Mouse (Mus musculus) forebrain, embryonic 14.5 days (tissue): ENCODE results near the gene Sod2. TPM values are rescaled to one million over a fixed set of nuclear protein-coding genes. Genes with fewer than 3 reads are reported as not detected.
"Not testable (repeated sequence)": the region's sequence is repeated elsewhere in the genome, so short reads cannot be mapped to it uniquely, and the experiment has no call there.

Source experiments
- ATAC-seq: fragments of 200-750 bp; cut with Nextera tagmentation; 2 replicates; pipeline ENCODE4 v1.8.0; 2017; ENCODE audit warnings: mild to moderate bottlenecking, moderate library complexity
- DNase-seq: peaks from one replicate; pipeline ENCODE4 v3.0.0-alpha.2; 2015; ENCODE audit warnings: low spot score
- H3K27ac ChIP-seq: fragments of 300-500 bp; sonication (generic); 2 replicates; pipeline ENCODE4 v1.5.1; 2014; ENCODE audit warnings: low read depth, mild to moderate bottlenecking, control low read depth, low read length, moderate library complexity
- H3K27me3 ChIP-seq: fragments of 300-500 bp; sonication (generic); replicated peaks from 2 replicates; pipeline ENCODE4 v1.6.1; 2014; ENCODE audit warnings: low read length, control low read depth, mixed read lengths; ENCODE audit not compliant: control insufficient read depth, insufficient read depth
- H3K36me3 ChIP-seq: fragments of 300-500 bp; sonication (generic); 2 replicates; pipeline ENCODE4 v1.6.1; 2014; ENCODE audit warnings: low read length, control low read depth; ENCODE audit not compliant: control insufficient read depth, insufficient read depth
- H3K4me1 ChIP-seq: fragments of 300-500 bp; sonication (generic); 2 replicates; pipeline ENCODE4 v1.6.1; 2014; ENCODE audit warnings: antibody characterized with exemption, low read length, control low read depth; ENCODE audit not compliant: control insufficient read depth, insufficient read depth
- H3K4me2 ChIP-seq: fragments of 300-500 bp; sonication (generic); 2 replicates; pipeline ENCODE4 v1.6.1; 2014; ENCODE audit warnings: mild to moderate bottlenecking, control low read depth, low read length
- H3K4me3 ChIP-seq: fragments of 300-500 bp; sonication (generic); 2 replicates; pipeline ENCODE4 v1.5.1; 2014; ENCODE audit warnings: low read depth, low read length, control low read depth
- H3K9ac ChIP-seq: fragments of 300-500 bp; sonication (generic); 2 replicates; pipeline ENCODE4 v1.6.1; 2014; ENCODE audit warnings: mild to moderate bottlenecking, low read length, control low read depth, moderate library complexity
- H3K9me3 ChIP-seq: fragments of 300-500 bp; sonication (generic); replicated peaks from 2 replicates; pipeline ENCODE4 v1.6.1; 2016; ENCODE audit warnings: low read length, control low read depth, mixed read lengths; ENCODE audit not compliant: control insufficient read depth
- WGBS: fragments of 180-500 bp; shearing (Covaris S2); extraction: QIAGEN DNeasy Blood & Tissue Kit; methylation state at CpG from one replicate; pipeline ENCODE4 v1.1.7; 2014; 5-methylcytosine and 5-hydroxymethylcytosine counted together
- polyA plus RNA-seq: library from polyadenylated mRNA; unstranded; fragments of >200 nt; fragmentation: Nextera tagmentation; extraction: Ambion mirVana; gene quantifications from 2 replicates; pipeline ENCODE4 v1.2.1, GENCODE M21; 2014

Gene Sod2
- polyA plus RNA-seq, 1 experiment from 2014 or later = 155 TPM

GRCm38 (mm10) chr17:13002243-13002642 is 4.4 kb upstream of the Sod2 start:
- 92% methylated on average over 5 of the region's 5 CpGs for WGBS
- not testable (repeated sequence) for H3K9me3 ChIP-seq, H3K4me1 ChIP-seq, H3K27me3 ChIP-seq, ATAC-seq, DNase-seq, H3K4me3 ChIP-seq, H3K9ac ChIP-seq, H3K27ac ChIP-seq, H3K4me2 ChIP-seq, H3K36me3 ChIP-seq

- DNase-seq, ATAC-seq, H3K4me1 ChIP-seq, H3K4me2 ChIP-seq, H3K27me3 ChIP-seq, H3K9ac ChIP-seq, H3K4me3 ChIP-seq, H3K36me3 ChIP-seq, H3K27ac ChIP-seq, H3K9me3 ChIP-seq: not testable (repeated sequence)
- 80% methylated on average over 2 of the region's 2 CpGs for WGBS
These were observed 2.2 kb upstream of the Sod2 start for GRCm38 (mm10) chr17:13004436-13004835.

GRCm38 (mm10) chr17:13006984-13007383 is 338 bp downstream of the Sod2 start:
- Histone ChIP-seq H3K4me1 (peaks cover 6% of the 10 kb centered on the region), H3K4me2 (peak overlapping the region; percentile 61), H3K4me3 (peak overlapping the region; percentile 83; the same call in 1 of the 2 replicates), H3K27me3 (no peaks in the 10 kb centered on the region), H3K9ac (peak overlapping the region; percentile 79; the same call in 1 of the 2 replicates), H3K27ac (no peak overlapping the region), H3K36me3 (peaks cover 5% of the 10 kb centered on the region), H3K9me3 (no peaks in the 10 kb centered on the region)
- no peak for DNase-seq
- WGBS = 47% methylated on average over 5 of the region's 5 CpGs
- no peak for ATAC-seq

DNA sequence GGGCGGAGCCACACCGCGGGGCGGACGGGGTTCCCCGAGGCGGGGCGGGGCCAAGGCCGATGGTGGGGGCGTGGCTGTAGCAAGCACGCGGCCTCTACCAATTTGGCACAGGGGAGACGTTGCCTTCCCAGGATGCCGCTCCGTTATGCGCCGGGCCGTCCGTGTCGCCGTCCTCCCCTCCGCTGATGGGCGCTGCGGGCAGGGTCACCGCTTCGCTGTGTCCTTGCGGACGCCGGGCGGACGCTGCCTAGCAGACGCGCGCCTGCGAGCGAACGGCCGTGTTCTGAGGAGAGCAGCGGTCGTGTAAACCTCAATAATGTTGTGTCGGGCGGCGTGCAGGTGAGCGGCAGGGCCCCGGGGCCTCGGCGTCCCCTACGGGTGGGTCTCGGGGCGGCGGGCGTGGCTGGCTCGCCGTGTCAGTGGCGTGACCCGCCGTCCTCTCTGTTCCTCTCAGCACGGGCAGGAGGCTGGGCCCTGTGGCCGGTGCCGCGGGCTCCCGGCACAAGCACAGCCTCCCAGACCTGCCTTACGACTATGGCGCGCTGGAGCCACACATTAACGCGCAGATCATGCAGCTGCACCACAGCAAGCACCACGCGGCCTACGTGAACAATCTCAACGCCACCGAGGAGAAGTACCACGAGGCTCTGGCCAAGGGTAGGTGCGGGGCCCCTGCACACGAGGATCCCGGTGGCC is 1.2 kb downstream of the Sod2 start:
- peak overlapping the region; percentile 79 for H3K9ac ChIP-seq
- WGBS = under 1% methylated on average over 69 of the region's 76 CpGs
- peak overlapping the region; percentile 83 for H3K4me3 ChIP-seq
- H3K27me3 ChIP-seq = no peaks in the 10 kb centered on the region
- peak; percentile 98 for ATAC-seq
- H3K4me2 ChIP-seq = peak overlapping the region; percentile 61
- H3K9me3 ChIP-seq = no peaks in the 10 kb centered on the region
- H3K27ac ChIP-seq = peak overlapping the region; percentile 77
- peaks cover 6% of the 10 kb centered on the region for H3K4me1 ChIP-seq
- peak; percentile 97 for DNase-seq
- peaks cover 12% of the 10 kb centered on the region for H3K36me3 ChIP-seq

- H3K4me1 ChIP-seq = peaks cover 6% of the 10 kb centered on the region
These were observed 1.9 kb downstream of the Sod2 start for GRCm38 (mm10) chr17:13008528-13008927.

DNA sequence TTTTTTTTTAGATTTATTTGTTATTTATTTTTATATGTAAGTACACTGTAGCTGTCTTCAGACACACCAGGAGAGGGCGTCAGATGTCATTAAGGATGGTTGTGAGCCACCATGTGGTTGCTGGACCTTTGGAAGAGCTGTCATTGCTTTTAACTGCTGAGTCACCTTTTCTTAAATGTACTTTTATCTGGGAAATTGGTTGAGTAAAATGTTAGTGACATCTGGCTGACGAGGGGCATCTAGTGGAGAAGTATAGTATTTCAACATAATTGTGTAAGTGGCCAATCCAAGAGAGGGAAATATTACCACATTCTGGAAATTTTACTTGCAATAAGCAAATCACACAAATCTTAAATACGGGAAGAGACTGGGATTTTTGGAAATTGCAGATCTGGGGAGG is 3.2 kb downstream of the Sod2 start:
- H3K4me2 ChIP-seq = no peak overlapping the region
- no peaks in the 10 kb centered on the region for H3K27me3 ChIP-seq
- H3K9ac ChIP-seq = no peak overlapping the region
- H3K4me3 ChIP-seq = no peak overlapping the region
- peaks cover 31% of the 10 kb centered on the region for H3K36me3 ChIP-seq
- no peaks in the 10 kb centered on the region for H3K9me3 ChIP-seq
- 34% methylated on average over 3 of the region's 3 CpGs for WGBS
- no peak overlapping the region for H3K27ac ChIP-seq
- H3K4me1 ChIP-seq = peaks cover 6% of the 10 kb centered on the region
- no peak for ATAC-seq
- peak; percentile 88 for DNase-seq

More at GRCm38 (mm10) chr17:13008528-13008927, 1.9 kb downstream of the Sod2 start:
- peaks cover 19% of the 10 kb centered on the region for H3K36me3 ChIP-seq
- H3K27ac ChIP-seq = no peak overlapping the region
- H3K9ac ChIP-seq = peak overlapping the region; percentile 79
- DNase-seq (no peak), ATAC-seq (no peak; the same call in 1 of the 2 replicates)
- H3K4me3 ChIP-seq = peak overlapping the region; percentile 83
- WGBS = under 1% methylated on average over 10 of the region's 10 CpGs
- H3K4me2 ChIP-seq = peak overlapping the region; percentile 61
- no peaks in the 10 kb centered on the region for H3K9me3 ChIP-seq
- H3K27me3 ChIP-seq = no peaks in the 10 kb centered on the region

- no peaks in the 10 kb centered on the region for H3K27me3 ChIP-seq
- 82% methylated on average over 3 of the region's 3 CpGs for WGBS
- ATAC-seq = no peak
- no peak for DNase-seq
- no peak overlapping the region for H3K4me2 ChIP-seq
- H3K4me1 ChIP-seq = peaks cover 6% of the 10 kb centered on the region
- no peak overlapping the region for H3K27ac ChIP-seq
- H3K9ac ChIP-seq = no peak overlapping the region
- H3K36me3 ChIP-seq = peaks cover 47% of the 10 kb centered on the region
- no peak overlapping the region for H3K4me3 ChIP-seq
- no peaks in the 10 kb centered on the region for H3K9me3 ChIP-seq
These were observed 6.7 kb downstream of the Sod2 start for GRCm38 (mm10) chr17:13013316-13013715.

DNA sequence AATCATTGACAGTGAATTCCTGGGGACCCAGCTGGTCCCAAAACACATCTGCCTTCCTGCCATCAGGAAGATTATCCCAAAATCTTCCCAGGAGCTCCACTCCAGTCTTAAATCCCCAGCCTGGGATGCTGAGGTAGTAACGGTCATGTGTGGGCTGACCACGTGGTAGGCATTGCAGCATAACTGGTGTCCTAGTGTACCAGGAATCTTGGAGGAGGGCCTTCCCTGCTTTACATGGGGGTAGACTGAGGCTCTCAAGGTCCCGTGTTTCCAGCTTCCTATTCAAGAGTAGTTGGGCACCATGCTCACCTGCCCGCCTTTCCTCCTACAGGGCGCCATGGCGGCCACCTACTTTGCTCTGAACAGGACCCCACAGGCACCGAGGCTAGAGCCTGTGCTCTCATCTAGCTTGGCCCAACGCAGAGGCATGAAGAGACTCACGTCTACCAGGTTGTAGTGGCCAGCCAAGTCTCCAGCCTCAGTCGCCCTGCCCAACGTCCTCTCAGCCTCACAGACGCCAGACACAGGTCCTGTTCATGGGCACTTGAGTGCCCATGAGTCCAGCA is 30.1 kb downstream of the Sod2 start:
- not testable (repeated sequence) for H3K27ac ChIP-seq, H3K9ac ChIP-seq, H3K9me3 ChIP-seq, ATAC-seq, H3K27me3 ChIP-seq, DNase-seq, H3K4me2 ChIP-seq, H3K4me1 ChIP-seq, H3K36me3 ChIP-seq, H3K4me3 ChIP-seq
- 94% methylated on average over 3 of the region's 12 CpGs for WGBS
